Mouse (Mus musculus): ENCODE measurements around the gene Chchd1. TPM values are rescaled to one million over a fixed set of nuclear protein-coding genes. Genes with fewer than 3 reads are reported as not detected.

Chchd1 gene
- total RNA-seq, 2 experiments from 2014 or later = 186 to 202 TPM

Other genes with a start within 250 kb of the Chchd1 start
- gene Anxa7, start 222.9 kb upstream of the Chchd1 start, total RNA-seq (2014; fragmentation: Nextera tagmentation) = 56.9 and 70.7 TPM in 2 replicates
- 59.0 and 59.1 TPM in 2 replicates for gene Anxa7, start 222.9 kb upstream of the Chchd1 start, total RNA-seq (2017)
- gene Mss51, start 206.1 kb upstream of the Chchd1 start, total RNA-seq (2014; fragmentation: Nextera tagmentation) = 3.2 and 4.4 TPM in 2 replicates
- gene Mss51, start 206.1 kb upstream of the Chchd1 start, total RNA-seq (2017) = 0.72 and 1.3 TPM in 2 replicates
- 108 and 132 TPM in 2 replicates for gene Ppp3cb, start 156.4 kb upstream of the Chchd1 start, total RNA-seq (2014; fragmentation: Nextera tagmentation)
- 52.9 and 74.9 TPM in 2 replicates for gene Ppp3cb, start 156.4 kb upstream of the Chchd1 start, total RNA-seq (2017)
- 5.1 and 9.4 TPM in 2 replicates for gene Usp54, start 61.9 kb upstream of the Chchd1 start, total RNA-seq (2014; fragmentation: Nextera tagmentation)
- gene Usp54, start 61.9 kb upstream of the Chchd1 start, total RNA-seq (2017) = 4.1 and 4.6 TPM in 2 replicates
- gene Myoz1, start 46.5 kb upstream of the Chchd1 start, total RNA-seq (2014; fragmentation: Nextera tagmentation) = not detected in 2 replicates
- gene Myoz1, start 46.5 kb upstream of the Chchd1 start, total RNA-seq (2017) = not detected in 2 replicates
- gene Synpo2l, start 34.7 kb upstream of the Chchd1 start, total RNA-seq (2014; fragmentation: Nextera tagmentation) = 0.32 and 0.56 TPM in 2 replicates
- gene Synpo2l, start 34.7 kb upstream of the Chchd1 start, total RNA-seq (2017) = not detected in 2 replicates
- gene Sec24c, start 28.7 kb upstream of the Chchd1 start, total RNA-seq (2014; fragmentation: Nextera tagmentation) = 102 and 121 TPM in 2 replicates
- 88.3 and 103 TPM in 2 replicates for gene Sec24c, start 28.7 kb upstream of the Chchd1 start, total RNA-seq (2017)
- 9.0 and 9.3 TPM in 2 replicates for gene Fut11, start 8.0 kb upstream of the Chchd1 start, total RNA-seq (2014; fragmentation: Nextera tagmentation)
- gene Fut11, start 8.0 kb upstream of the Chchd1 start, total RNA-seq (2017) = 7.5 and 9.3 TPM in 2 replicates
- 47.5 and 51.8 TPM in 2 replicates for gene Zswim8, start 4.5 kb downstream of the Chchd1 start, total RNA-seq (2014; fragmentation: Nextera tagmentation)
- gene Zswim8, start 4.5 kb downstream of the Chchd1 start, total RNA-seq (2017) = 21.1 and 23.2 TPM in 2 replicates
- gene Ndst2, start 31.6 kb downstream of the Chchd1 start, total RNA-seq (2014; fragmentation: Nextera tagmentation) = 24.5 and 27.8 TPM in 2 replicates
- 6.2 and 7.2 TPM in 2 replicates for gene Ndst2, start 31.6 kb downstream of the Chchd1 start, total RNA-seq (2017)
- gene Camk2g, start 91.1 kb downstream of the Chchd1 start, total RNA-seq (2014; fragmentation: Nextera tagmentation) = 28.0 and 35.2 TPM in 2 replicates
- 50.3 and 65.9 TPM in 2 replicates for gene Camk2g, start 91.1 kb downstream of the Chchd1 start, total RNA-seq (2017)
- 2.9 and 4.2 TPM in 2 replicates for gene Plau, start 133.7 kb downstream of the Chchd1 start, total RNA-seq (2014; fragmentation: Nextera tagmentation)
- gene Plau, start 133.7 kb downstream of the Chchd1 start, total RNA-seq (2017) = 7.5 and 9.1 TPM in 2 replicates
- gene Vcl, start 226.4 kb downstream of the Chchd1 start, total RNA-seq (2014; fragmentation: Nextera tagmentation) = 29.0 and 29.8 TPM in 2 replicates
- gene Vcl, start 226.4 kb downstream of the Chchd1 start, total RNA-seq (2017) = 25.2 and 25.4 TPM in 2 replicates

Data from granulocyte monocyte progenitor cell, adult 5-6 weeks (primary cell).